Mouse (Mus musculus): ENCODE data around the gene Fam172a. TPM values are rescaled to one million over a fixed set of nuclear protein-coding genes. Genes with fewer than 3 reads are reported as not detected.

The Fam172a gene
- polyA plus RNA-seq, 1 experiment from 2014 or later: 39.8 TPM

DNA sequence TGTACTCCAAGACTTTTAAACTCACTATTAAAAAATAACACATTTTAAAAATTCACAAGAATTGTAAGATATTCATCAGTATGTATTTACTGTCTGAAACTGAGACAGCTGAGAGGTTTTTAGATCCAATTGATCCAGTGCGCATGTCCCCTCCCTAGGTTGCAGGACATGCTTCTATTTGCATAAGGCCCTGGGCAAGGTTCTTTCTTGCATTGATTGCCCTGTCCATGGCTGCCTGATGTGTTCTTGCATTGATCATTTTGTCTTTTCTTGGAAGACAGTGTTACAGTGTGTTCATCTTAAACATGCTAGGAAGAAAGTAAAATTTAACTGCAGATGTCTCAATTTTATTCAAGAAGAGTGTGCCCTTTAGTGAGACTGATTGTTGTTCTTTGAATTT, 275.3 kb downstream of the Fam172a start:
- no peak overlapping the region for H3K9ac ChIP-seq
- H3K27ac ChIP-seq: no peak overlapping the region
- no peaks in the 10 kb centered on the region for H3K4me1 ChIP-seq
- 62% methylated on average over 1 of the region's 1 CpGs for WGBS
- ATAC-seq (ENCODE audit: insufficient number of reproducible peaks, insufficient read depth, low FRiP score, low TSS enrichment, low read depth): no peak
- no peaks in the 10 kb centered on the region for H3K27me3 ChIP-seq
- no peaks in the 10 kb centered on the region for H3K9me3 ChIP-seq
- no peaks in the 10 kb centered on the region for H3K36me3 ChIP-seq
- no peak overlapping the region for H3K4me3 ChIP-seq
- H3K4me2 ChIP-seq: no peak overlapping the region

DNA sequence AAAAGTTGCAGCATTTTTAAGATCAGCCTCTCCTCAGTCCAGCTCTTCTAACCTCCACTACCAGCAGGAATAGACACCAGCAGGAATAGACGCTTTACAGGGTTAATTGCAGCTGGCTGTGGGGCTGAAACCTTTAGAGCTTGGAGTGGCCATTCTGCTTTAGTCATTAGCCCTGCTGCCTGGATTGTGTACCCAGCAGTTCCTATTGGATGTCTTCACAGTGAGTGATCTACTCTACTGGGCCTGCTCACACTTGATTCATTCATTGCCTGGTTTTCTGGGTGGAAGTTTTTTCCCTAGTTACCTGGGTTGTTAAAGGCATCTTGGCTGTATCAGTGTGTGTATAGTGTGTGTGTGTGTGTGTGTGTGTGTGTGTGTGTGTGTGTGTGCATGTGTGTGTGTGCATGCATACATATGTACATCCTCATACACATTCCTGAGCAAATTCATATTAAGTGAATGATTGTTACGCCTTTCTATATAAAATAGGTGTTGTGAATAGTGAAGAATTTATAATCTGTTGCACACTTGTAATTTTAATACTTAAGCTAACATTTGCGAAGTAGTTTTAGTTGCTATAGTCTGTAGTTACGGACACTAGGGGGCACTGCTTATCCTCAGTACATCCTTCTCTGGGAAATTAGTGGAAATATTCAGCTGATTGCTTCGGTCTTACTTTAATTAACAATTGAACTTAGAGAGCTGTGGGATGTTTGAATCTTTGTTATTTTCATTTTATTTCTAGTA, 280.4 kb downstream of the Fam172a start:
- Histone ChIP-seq H3K4me3 (no peak overlapping the region), H3K9ac (no peak overlapping the region), H3K27ac (no peak overlapping the region), H3K4me1 (no peaks in the 10 kb centered on the region), H3K27me3 (no peaks in the 10 kb centered on the region), H3K4me2 (no peak overlapping the region), H3K9me3 (no peaks in the 10 kb centered on the region), H3K36me3 (no peaks in the 10 kb centered on the region)
- no peak for ATAC-seq (ENCODE audit: insufficient number of reproducible peaks, insufficient read depth, low FRiP score, low TSS enrichment, low read depth)
- WGBS: 25% methylated on average over 5 of the region's 5 CpGs

DNA sequence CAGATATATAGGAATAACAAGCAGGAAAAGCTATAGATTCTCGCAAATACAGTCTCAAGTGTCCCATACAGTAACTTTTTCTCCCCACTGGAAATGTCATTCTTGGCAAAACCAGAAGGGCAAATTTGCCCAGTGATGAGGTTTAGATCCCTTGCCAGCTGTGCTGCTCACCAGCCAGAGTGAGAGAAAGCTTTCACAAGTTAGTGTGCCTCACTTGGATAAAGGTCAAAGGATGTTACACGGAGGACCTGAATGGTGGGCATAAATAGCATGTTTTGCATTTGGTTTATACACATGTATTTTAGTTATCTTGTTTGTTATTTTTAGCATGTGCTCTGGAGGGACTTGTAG, 281.0 kb downstream of the Fam172a start:
- Histone ChIP-seq H3K27ac (no peak overlapping the region), H3K9ac (no peak overlapping the region), H3K27me3 (no peaks in the 10 kb centered on the region), H3K4me3 (no peak overlapping the region), H3K4me2 (no peak overlapping the region), H3K36me3 (no peaks in the 10 kb centered on the region), H3K4me1 (no peaks in the 10 kb centered on the region), H3K9me3 (no peaks in the 10 kb centered on the region)
- 70% methylated on average over 2 of the region's 2 CpGs for WGBS
- no peak for ATAC-seq (ENCODE audit: insufficient number of reproducible peaks, insufficient read depth, low FRiP score, low TSS enrichment, low read depth)

DNA sequence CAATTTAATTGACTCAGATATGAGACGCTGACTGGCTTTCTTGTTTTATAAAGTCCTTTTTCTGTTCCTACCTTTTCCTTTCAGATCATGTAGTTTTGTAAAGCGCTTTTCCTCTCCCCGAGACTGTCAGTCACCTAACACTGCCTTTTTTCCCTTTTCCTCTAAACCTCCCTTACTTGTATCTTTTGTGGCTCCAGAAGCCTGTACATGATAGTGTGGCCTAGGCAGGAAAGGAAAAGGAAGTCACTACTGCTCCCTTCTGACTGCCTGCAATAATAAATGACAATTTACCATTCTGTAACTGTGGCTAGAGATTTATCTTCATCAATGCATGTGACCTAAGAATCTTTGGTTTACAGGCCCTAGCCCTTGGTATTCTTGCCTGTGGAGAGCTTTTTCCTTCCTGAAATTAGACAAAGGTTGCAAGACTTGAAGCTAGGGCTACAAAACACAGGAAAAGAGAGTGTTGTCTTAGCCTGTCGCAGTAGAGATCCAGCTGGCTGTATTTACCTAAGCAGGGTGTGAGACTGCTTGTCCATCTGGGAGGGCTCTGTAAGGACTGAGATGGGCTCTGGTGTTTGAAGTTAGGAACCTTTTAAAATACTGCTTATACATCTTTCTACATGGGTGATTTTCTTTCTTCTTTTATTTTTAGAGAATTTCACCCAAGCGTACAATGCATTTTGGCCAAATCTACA, 289.5 kb downstream of the Fam172a start:
- no peak overlapping the region for H3K4me2 ChIP-seq
- H3K36me3 ChIP-seq: no peaks in the 10 kb centered on the region
- no peaks in the 10 kb centered on the region for H3K9me3 ChIP-seq
- no peak overlapping the region for H3K9ac ChIP-seq
- no peaks in the 10 kb centered on the region for H3K4me1 ChIP-seq
- H3K4me3 ChIP-seq: no peak overlapping the region
- WGBS: 73% methylated on average over 5 of the region's 5 CpGs
- no peak overlapping the region for H3K27ac ChIP-seq
- no peaks in the 10 kb centered on the region for H3K27me3 ChIP-seq
- ATAC-seq (ENCODE audit: insufficient number of reproducible peaks, insufficient read depth, low FRiP score, low TSS enrichment, low read depth): no peak

DNA sequence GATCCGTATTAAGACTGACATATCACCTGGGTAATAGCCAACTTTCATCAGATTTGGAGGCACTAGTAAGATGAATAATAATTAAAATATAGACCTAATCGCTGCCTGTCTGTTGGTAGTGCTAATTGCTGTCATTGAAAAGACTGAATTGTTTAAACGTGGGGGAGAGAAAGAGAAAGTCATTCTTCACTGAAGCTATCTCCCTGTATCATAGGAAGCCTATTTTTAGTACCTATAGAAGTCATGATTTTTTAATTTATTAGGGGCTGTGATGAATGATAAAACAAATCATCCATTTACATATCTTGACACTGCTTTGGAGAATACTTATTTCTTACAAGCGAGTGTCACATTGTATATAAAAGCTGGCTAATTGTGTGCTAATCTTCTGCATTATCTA, 302.8 kb downstream of the Fam172a start:
- Histone ChIP-seq H3K9ac (no peak overlapping the region), H3K27ac (no peak overlapping the region), H3K27me3 (no peaks in the 10 kb centered on the region), H3K4me2 (no peak overlapping the region), H3K9me3 (no peaks in the 10 kb centered on the region), H3K4me3 (no peak overlapping the region), H3K4me1 (no peaks in the 10 kb centered on the region), H3K36me3 (no peaks in the 10 kb centered on the region)
- ATAC-seq (ENCODE audit: insufficient number of reproducible peaks, insufficient read depth, low FRiP score, low TSS enrichment, low read depth): no peak
- WGBS: 75% methylated on average over 4 of the region's 4 CpGs

DNA sequence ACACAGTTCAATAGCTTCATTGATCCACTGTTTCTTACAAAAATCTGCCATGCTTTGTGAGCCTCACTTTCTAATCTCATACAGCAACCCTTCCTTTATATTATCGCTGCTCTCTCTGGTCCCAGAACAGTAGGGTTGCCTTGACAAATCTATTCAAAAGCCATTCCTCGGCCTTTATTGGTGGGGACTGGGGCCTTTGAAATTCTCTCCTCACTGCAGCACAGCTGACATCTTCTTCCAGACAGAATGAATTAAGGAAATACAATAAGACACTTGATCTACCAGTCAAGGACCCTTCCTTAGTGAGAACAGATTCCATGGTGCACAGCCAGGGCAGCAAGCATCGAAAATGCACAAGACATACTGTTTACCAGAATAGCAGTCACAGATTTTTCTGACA, 303.5 kb downstream of the Fam172a start:
- WGBS: 17% methylated on average over 3 of the region's 3 CpGs
- no peak for ATAC-seq (ENCODE audit: insufficient number of reproducible peaks, insufficient read depth, low FRiP score, low TSS enrichment, low read depth)
- no peak overlapping the region for H3K9ac ChIP-seq
- H3K4me3 ChIP-seq: no peak overlapping the region
- H3K4me2 ChIP-seq: no peak overlapping the region
- no peaks in the 10 kb centered on the region for H3K4me1 ChIP-seq
- no peaks in the 10 kb centered on the region for H3K9me3 ChIP-seq
- no peak overlapping the region for H3K27ac ChIP-seq
- H3K27me3 ChIP-seq: no peaks in the 10 kb centered on the region
- H3K36me3 ChIP-seq: peaks cover 4% of the 10 kb centered on the region; the same call in 1 of the 2 replicates

DNA sequence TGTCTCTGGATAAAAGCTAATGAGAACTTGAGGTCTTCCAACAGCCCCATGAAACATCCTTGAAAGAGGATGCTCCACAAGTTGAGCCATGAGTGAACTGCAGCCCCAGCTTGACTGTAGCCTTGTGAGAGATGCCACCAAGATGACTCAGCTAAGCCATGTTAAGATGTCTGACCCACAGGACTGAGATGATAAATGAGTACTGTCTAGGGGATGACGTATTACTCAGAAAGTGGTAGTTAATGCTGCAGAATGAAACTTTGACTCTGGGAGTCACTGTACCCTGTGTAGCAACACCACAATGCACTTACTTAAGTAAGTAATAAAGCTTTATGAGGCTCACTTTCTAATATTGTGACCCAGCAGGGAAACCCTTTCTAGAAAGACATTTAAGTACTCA, 308.3 kb downstream of the Fam172a start:
- Histone ChIP-seq H3K9me3 (no peaks in the 10 kb centered on the region), H3K4me3 (no peak overlapping the region), H3K4me1 (no peaks in the 10 kb centered on the region), H3K27me3 (no peaks in the 10 kb centered on the region), H3K27ac (no peak overlapping the region), H3K36me3 (peaks cover 4% of the 10 kb centered on the region; the same call in 1 of the 2 replicates), H3K4me2 (no peak overlapping the region), H3K9ac (no peak overlapping the region)
- ATAC-seq (ENCODE audit: insufficient number of reproducible peaks, insufficient read depth, low FRiP score, low TSS enrichment, low read depth): no peak
- 94% methylated on average over 1 of the region's 1 CpGs for WGBS

DNA sequence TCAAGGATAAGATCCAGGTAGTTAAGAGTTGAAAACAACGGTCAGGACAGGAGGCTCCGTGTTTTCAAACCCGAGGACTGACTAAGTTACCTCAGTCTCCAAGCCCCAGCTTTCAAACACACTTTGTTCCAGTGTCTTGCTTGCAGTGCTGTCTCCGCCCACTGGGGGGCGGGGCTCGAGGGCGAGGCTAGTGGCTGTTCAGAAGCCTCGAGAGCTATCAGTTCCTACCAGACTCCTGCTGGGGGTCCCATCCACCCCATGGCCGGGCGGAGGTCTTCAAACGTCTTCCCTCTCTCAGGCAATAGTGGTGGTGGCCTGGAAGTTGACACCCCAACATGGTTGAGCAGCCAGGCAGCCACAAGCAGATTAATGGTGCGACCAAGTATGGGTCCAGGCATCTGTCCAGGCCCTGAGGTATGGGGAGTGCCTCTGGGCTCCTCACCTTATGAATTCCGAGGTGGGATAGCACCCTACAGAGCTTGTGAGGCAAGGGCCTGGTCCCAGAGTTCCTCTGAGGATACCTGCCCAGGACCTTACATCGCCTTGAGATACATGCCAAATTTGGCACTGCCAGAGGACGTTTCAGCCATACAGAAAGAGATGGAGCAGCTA, 323.0 kb downstream of the Fam172a start, which contains the start of gene Pou5f2:
Pou5f2 (plus strand) TSS at position 220 of the 612 bp plus-strand sequence.
- no peak within 1 kb of the TSS for H3K27ac ChIP-seq
- ATAC-seq (ENCODE audit: insufficient number of reproducible peaks, insufficient read depth, low FRiP score, low TSS enrichment, low read depth): 0 out of 2 replicates have a peak, but pooled peaks have one; percentile 59

DNA sequence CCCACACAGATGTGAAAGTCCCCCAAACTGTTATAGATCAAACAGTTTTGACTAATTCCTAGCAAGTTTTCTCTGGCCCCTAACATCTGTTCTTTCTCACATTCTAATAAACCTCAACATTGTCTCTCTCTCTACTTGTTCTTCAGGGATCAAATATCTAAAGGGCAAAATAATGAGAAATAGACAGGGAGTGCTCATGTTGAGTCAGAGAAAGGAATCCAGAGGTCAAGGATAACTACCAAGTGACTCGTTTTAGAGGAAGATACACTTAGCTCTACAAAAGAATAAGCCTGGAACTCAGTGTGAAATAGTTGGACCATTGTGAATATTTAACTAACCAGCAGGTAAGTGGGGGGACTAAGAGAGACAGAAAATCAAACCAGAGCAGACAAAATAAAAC, 331.0 kb downstream of the Fam172a start:
- Histone ChIP-seq H3K4me3 (no peak overlapping the region), H3K27ac (no peak overlapping the region), H3K9me3 (no peaks in the 10 kb centered on the region), H3K4me1 (no peaks in the 10 kb centered on the region), H3K9ac (no peak overlapping the region), H3K4me2 (no peak overlapping the region), H3K27me3 (no peaks in the 10 kb centered on the region), H3K36me3 (no peaks in the 10 kb centered on the region)
- no peak for ATAC-seq (ENCODE audit: insufficient number of reproducible peaks, insufficient read depth, low FRiP score, low TSS enrichment, low read depth)
- WGBS: 24% methylated on average over 1 of the region's 1 CpGs

More for the DNA sequence above, 323.0 kb downstream of the Fam172a start, which contains the start of gene Pou5f2:
- Histone ChIP-seq H3K4me1 (no peaks in the 10 kb centered on the region), H3K4me2 (no peak within 1 kb of the TSS), H3K9ac (no peak within 1 kb of the TSS), H3K4me3 (no peak within 1 kb of the TSS), H3K9me3 (no peaks in the 10 kb centered on the region), H3K27me3 (no peaks in the 10 kb centered on the region), H3K36me3 (peaks cover 8% of the 10 kb centered on the region; the same call in 1 of the 2 replicates)
- WGBS: 64% methylated on average over 15 of the region's 15 CpGs

DNA sequence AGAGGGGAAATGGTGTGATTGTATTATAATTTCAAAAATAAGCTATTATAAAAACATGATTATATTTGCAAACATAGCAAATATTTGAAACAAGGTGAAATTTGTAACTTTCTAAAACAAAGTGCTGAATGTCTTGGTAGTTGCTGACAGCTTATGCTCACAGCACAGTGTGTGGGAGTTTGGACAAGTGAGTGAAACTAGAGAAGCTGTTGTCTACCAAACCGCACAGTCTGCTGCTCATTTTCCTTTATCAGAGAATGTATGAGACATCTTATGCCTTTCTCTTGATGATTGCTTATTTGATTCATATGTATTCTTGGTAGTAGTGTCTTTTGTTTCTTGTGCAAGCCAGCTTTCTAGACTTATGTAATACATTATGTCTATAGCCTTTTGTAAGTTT, 335.4 kb downstream of the Fam172a start:
- no peak overlapping the region for H3K4me2 ChIP-seq
- no peaks in the 10 kb centered on the region for H3K4me1 ChIP-seq
- H3K9ac ChIP-seq: no peak overlapping the region
- no peaks in the 10 kb centered on the region for H3K36me3 ChIP-seq
- 36% methylated on average over 1 of the region's 1 CpGs for WGBS
- no peaks in the 10 kb centered on the region for H3K27me3 ChIP-seq
- H3K9me3 ChIP-seq: no peaks in the 10 kb centered on the region
- no peak overlapping the region for H3K27ac ChIP-seq
- ATAC-seq (ENCODE audit: insufficient number of reproducible peaks, insufficient read depth, low FRiP score, low TSS enrichment, low read depth): no peak
- no peak overlapping the region for H3K4me3 ChIP-seq

DNA sequence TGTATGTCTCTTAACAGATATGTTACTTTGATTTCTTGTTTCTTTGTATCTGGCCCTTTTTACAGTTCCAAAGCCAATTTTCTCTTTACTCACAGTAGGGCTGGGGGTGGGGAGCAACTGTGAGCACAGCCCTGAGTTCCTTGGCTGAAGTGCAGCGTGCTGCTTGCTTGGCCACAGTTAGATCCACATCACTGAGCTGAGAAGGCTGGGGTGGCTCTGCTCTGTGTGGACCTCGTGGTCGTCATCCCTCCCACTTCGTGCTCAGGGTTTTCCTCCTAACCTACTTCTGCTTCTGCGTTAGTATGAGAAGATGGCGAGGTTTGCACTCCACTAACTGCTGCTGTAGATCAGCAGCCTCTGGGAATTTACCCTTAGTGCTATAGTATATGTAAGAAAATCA, 341.4 kb downstream of the Fam172a start:
- H3K36me3 ChIP-seq: no peaks in the 10 kb centered on the region
- 67% methylated on average over 6 of the region's 6 CpGs for WGBS
- no peak for ATAC-seq (ENCODE audit: insufficient number of reproducible peaks, insufficient read depth, low FRiP score, low TSS enrichment, low read depth)

DNA sequence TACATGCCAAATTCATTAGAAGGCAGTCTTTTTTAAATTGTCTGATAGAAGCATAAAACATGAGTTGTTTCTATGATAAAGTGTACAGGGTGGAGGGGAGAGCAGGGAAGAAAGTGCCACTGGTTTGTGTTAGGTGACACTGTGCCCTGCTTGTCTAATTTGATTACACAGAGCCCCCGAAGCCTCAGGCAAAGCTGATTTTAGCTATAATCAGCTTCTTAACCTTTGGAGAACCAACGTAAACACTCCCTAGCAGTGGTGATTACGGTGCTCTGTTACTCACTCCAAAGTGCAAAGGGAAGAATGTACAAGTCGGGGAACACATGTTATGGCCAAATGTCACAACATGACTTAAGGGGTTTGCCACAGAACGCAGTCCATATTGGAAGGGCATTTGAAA, 343.3 kb downstream of the Fam172a start:
- Histone ChIP-seq H3K27ac (no peak overlapping the region), H3K9ac (no peak overlapping the region), H3K9me3 (no peaks in the 10 kb centered on the region), H3K4me1 (no peaks in the 10 kb centered on the region), H3K4me3 (no peak overlapping the region), H3K36me3 (no peaks in the 10 kb centered on the region), H3K27me3 (no peaks in the 10 kb centered on the region), H3K4me2 (no peak overlapping the region)
- WGBS: 16% methylated on average over 5 of the region's 5 CpGs
- no peak for ATAC-seq (ENCODE audit: insufficient number of reproducible peaks, insufficient read depth, low FRiP score, low TSS enrichment, low read depth)

More for the DNA sequence above, 341.4 kb downstream of the Fam172a start:
- no peak overlapping the region for H3K27ac ChIP-seq
- H3K4me1 ChIP-seq: no peaks in the 10 kb centered on the region
- no peaks in the 10 kb centered on the region for H3K27me3 ChIP-seq
- no peak overlapping the region for H3K4me3 ChIP-seq
- no peaks in the 10 kb centered on the region for H3K9me3 ChIP-seq
- no peak overlapping the region for H3K9ac ChIP-seq
- H3K4me2 ChIP-seq: no peak overlapping the region
